Mouse (Mus musculus) frontal cortex, adult 2 months (tissue): ENCODE measurements around the gene Fgfr2. TPM values are rescaled to one million over a fixed set of nuclear protein-coding genes. Genes with fewer than 3 reads are reported as not detected.

Experiments
- DNase-seq, 2 experiments: peaks; one replicate each; pipeline ENCODE4 v3.0.0; 2022; ENCODE audit warnings: low spot score in 1 of 2; ENCODE audit errors: extremely low spot score in 1 of 2
- polyA plus RNA-seq: library from polyadenylated mRNA; depleted of rRNA; stranded (reverse); fragments of >200 nt; gene quantifications from 2 replicates; pipeline ENCODE4 v1.2.3, GENCODE M21; 2012

Fgfr2 gene
- polyA plus RNA-seq, 1 experiment = 69.6 TPM

DNA sequence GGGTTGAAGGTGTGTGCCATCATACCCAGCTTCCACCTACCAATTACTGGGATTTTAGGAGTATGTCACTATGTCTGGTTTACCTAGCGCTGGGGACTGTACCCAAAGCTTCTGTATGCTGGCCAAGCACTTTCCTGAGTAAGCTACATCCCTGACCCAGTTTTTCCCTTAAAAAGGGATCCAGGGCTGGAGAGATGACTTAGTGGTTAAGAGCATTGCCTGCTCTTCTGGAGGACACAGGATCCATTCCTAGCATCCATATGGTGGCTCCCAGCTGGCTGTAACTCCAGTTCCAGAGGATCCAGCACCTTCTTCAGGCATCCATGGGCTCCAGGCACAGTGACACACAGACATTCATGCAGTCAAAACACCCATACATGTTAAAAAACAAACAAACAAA is 476.6 kb downstream of the Fgfr2 start:
- no peak for DNase-seq

DNA sequence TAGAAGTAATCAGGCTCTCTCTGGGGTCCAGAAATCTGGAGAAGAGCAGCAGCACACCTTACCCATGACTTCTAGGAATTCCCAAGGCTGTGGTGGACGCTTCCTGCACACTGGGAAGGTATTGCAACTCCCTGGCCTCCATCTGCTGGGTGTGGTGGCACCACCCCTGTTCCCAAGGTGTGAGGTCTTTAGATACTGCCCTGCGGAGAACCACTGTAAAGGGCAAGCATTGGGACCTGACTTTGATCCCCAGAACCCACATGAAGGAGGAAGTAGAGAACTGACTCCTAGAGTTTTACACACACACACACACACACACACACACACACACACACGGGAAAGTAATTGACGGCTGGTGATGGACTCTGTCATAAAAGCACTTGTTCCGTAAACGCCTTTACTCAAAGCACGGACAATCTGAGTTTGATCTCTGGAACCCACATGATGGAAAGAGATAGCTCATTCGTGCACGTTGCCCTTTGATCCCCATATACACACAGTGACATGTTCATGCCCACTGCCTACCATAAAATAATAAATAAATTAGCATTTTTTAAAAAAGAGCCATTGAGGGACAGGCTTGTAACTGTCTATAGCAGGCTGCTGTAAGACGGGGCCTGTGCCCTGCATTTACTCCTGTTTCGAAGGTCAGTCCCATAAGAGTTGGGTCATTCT is 478.4 kb downstream of the Fgfr2 start:
- DNase-seq = no peak

DNA sequence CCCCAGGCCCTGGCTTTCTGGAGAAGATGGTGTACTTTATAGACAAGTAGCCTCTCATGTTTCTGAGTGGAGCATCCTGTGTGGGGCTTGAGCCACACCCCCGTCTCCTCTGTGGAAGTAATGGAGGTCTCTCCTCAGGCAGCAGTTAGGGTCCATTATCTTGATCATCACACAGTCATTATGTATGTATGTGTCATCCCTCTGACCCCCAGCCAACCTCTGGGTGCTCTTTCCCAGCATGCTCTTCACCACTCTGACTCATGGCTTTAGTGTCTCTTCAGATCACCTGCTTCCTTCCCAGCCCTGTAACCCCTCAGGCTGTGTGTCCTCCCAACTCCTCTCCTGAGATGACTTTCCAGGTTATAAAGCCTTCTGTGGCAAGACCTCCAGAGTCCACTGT is 481.5 kb downstream of the Fgfr2 start:
- no peak for DNase-seq

DNA sequence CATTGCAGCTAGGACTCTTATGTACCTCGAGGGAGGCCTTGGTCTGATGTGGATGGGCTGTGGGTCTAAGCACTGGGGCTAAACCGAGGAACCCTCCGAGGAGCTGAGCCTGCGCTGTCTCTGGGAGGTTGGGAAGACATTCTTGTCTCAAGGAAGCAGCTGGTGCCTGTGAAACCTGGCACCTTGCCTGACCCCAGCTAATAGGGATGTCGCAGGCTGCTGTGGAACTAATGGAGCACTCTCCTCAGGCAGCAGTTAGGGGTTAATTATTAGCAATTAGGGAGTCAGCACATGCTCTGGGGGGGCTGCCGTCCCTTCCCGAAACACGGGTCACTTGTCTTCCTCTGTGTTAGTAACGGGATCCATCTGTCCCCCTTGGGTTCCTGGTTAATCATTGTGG is 482.2 kb downstream of the Fgfr2 start:
- DNase-seq = no peak

DNA sequence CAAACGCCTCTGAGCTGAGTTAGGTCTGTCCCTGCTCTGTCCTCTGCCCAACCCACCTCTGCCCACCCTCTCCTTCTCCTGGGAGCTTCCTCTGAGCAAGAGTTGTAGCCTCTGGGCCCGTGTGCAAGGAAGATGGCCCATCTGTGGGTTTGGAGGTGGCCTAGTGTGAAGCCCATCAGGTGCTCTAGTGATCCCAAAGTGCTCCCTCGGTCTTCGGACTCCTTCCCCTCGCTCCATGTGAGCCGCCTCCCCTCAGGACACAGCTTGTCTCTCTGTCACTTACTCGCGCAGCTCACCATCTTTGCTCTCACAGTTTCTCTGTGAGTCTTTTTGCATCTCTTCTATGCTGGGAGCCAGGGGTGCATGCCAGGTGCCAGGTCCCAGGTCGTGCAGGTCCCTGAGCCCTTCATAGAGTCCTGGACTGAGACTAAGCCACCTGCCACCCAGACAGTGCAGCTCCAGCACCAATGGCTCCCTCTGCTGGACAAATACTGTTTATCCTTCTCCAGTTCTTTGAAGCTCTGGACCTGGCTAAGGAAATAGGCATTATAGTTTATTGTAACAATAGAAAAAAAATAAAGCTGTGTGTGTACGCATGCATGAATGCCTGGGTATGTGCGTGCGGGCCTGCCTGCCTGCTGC is 484.6 kb downstream of the Fgfr2 start:
- DNase-seq = peak in 1 of 2 experiments; percentile 86

DNA sequence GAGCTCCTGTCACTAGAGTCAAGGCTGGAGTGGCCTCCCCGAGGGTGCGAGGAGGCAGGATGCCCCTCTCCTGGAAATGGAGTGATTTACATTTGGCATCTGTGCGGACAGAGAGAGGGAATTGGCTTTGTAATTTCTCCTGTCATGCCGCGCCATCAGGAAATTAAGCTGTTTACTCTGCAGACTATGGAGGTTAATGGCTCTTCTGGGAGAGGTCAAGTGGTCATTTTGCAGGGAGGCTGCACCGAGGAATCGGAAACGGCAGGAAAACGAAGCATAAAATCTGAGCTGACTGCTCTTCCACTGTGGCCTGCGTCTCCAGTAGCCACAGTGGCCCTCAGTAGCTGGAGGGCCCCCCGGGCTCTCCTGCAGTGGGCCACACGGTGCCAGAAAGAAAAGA is 485.9 kb downstream of the Fgfr2 start:
- DNase-seq = no peak

DNA sequence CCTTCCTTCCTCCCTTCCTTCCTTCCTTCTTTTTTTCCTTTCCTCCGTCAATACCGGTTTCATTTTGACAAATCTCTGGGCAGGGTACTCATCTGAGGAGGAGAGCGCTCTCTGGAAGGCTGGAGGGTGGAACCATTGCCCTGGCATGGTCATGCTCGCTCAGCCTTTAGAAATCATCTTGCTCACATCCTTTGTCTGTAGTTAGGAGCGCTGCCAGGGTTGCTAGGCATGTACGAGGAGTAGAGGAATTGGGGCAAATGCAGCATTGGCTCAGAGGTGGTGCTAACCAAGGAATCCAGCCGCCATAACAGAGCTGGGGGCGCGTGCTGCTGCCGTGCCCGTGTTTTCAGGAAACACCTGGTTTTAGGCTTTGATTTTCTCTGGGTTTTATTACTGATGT is 491.8 kb downstream of the Fgfr2 start:
- DNase-seq = peak in 1 of 2 experiments; percentile 73

DNA sequence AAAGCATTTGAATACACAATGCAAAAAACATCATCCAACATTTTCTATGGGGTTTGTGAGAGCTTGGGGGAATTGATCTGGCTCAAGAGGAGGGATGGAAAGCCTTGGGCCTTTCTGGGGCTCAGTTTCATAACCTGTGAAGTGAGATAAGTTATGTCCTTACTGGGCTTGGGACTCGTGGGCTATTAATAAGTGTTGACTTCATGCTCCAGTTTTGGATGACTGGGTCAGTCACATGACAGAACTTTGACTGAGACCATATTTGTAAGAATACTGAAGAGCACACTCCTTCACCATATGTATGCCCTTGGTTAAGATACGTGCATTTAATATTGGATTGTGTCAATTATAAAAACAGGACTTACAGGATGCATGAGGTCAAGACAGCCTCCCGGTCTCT is 495.7 kb downstream of the Fgfr2 start:
- no peak for DNase-seq

DNA sequence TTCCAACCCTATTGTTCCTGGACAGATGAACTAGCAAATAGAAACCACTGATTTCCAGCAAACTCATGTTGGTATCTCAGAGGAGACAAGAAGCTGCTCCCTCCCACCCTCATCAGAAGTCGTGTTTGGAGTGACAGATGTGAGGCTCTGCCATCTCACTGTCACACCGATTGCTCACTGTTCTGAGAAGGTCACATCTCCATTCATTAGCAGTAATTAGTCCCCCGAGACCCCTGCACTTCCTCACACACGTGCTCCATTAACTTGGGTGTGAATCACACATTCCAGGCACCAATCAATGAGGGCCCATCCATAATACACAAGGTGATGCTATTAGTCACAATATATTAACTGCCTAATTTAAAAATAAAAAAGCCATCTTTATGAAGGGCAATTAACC is 497.0 kb downstream of the Fgfr2 start:
- DNase-seq = no peak

DNA sequence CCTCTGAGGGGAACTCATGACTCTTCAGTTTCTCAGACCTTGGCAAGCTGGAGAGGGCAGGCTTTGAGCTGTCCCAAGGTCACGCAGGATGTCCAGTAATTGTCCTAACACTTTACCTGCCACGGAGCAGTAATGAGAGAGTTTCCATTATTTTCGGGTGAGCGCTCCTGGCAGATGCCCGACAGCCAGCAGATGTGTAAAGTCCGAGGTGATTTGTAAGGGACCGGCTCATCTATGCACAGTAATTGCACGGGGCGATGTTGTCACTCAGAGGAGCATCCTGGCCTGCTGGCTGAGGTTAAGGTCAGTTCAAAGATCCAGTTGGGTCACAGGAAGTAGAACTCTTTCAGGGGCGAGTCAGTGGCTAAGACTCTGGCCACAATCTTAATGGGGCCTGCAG is 499.0 kb downstream of the Fgfr2 start:
- DNase-seq = no peak

DNA sequence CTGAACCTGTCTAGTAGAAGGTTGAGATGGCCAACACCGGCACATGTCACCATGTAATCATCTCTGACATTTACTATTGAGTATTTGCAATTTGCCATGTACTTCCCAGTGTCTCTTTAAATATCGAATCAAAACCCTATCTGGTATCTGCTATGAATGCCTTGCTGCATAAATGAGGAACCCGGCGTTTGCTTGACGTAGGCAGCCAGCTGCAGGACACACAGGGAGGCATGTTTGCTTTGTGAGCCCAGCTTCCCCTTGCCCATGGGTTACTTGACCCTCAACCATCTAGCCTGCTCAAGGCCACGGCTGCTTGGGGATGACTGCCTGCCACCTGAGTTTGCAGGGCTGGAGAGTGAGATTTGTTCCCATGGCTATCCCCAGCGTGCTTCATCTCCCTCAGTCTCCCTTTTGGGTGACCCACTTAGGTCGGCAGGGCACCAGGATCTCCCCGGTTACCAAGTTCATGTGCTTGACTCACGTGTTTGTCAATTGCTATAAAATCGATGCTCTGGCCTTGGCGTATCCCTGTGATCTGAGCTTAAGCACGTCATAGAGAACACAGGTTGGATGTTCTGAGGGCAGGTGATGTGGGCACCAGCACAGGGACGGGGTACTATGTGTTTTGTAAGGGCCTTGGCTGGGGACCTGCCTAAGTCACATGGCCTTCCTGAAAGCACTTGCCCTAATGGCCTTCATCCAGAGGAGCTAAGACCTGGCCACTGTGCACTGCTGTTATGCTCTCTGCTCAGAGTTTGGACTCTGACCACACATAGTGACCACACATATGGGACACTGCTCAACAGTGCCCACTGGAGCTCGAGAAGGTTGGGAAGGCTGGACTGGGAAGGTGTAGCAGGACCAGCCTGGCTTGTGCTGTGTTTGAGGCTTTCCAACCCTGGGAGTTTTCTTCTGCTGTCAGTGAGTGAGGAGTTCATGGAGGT is 502.9 kb downstream of the Fgfr2 start:
- DNase-seq = no peak

DNA sequence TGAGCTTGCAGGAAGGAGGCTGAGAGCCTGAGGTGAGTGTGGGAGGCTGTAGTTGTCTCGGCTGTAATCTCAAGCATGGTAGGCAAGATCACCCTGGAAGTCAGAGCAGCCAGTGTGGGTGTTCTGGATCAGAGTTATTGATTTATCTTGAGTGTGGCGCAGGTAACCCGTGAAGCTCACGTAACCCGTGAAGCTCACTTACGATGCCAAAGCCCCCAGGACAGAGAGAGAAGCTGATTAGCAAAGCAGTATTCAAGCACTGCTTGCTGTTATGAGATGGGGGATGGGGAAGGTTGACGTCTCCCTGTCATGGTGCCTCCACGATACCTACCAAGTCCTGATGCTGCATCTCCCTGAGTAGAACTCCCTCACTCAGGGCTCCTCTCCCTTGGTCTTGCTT is 503.6 kb downstream of the Fgfr2 start:
- no peak for DNase-seq

DNA sequence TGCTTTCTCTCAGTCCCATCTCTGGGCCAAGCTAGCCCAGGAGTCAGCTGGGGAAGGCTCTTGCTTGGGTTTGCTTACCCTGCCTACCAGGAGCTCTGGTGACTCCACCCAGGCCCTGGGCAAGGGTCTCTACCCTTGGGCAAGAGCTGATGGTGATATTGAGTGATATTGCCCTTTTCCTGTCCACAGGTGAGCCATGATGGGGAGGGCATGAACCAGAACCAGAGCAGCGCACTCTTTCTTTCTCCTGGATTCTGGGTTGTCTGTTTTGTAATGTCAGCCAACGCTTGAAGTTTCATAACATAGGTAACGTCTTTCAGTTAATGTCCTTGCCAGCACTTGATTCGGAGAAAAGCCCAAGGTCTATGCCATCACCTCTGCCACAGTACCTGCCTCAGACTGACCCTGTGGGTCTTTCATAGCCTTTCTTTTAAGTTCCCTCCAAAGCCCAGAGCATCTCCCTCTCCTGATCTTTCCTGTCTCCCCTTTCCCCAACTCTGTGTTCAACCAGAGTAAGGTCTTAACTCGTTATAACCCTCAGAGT is 506.1 kb downstream of the Fgfr2 start:
- no peak for DNase-seq

DNA sequence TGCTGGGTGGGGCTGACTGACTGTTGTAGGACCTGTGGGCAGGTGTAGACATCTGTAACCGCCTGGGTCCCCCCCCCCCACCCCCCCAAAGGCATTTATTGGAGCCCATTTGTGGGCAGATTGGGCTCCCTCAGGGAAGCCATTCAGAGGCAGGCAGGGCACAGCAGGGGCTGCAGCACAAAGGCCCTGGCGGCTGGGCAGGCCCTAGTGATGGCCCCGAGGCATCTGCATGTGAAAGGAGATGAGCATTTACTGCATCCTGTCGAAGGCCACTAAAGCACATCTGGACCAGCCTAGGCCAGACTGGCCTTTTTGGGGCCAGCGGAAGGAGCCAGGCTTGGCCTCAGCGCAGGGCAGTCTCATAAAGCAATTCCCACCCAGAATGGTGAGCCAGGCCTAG is 506.8 kb downstream of the Fgfr2 start:
- no peak for DNase-seq

DNA sequence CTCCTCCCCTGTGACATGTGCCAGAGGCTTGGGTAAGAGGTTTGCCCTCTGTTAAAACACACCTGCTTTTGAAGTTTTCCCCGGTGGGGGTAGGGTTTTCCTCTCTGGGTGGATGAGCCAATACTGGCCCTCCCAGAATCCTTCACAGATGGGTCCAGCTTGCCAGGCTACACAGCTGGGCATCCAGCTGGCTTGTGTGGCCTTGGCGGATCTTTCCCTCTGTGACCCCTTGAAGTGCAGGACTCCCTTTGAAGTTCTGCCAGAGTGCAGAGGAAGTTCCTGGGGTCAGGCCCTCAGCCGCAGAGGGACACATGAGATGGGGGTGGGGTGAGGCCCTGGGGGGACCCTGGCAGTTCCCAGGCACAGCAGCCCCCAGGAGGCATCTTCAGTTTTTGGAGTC is 507.8 kb downstream of the Fgfr2 start:
- no peak for DNase-seq

DNA sequence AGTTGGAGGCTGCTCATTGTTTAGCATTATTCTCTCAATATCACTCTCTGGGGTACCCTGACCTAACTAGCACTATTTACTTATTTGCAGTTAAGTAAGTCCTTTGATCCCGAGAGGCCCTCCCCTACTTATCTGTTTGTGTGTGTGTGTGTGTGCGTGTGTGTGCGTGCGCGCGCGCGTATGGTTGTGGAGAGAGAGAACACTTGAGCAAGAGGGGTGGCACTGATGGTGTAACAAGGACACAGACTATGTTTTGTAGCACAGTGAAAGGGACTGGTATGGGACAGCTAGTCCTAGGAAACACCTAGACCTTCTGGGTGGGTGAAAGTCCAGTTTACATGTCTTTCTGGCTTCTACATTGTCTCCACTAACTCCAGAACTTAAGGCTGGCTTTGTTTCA is 511.6 kb downstream of the Fgfr2 start:
- no peak for DNase-seq

DNA sequence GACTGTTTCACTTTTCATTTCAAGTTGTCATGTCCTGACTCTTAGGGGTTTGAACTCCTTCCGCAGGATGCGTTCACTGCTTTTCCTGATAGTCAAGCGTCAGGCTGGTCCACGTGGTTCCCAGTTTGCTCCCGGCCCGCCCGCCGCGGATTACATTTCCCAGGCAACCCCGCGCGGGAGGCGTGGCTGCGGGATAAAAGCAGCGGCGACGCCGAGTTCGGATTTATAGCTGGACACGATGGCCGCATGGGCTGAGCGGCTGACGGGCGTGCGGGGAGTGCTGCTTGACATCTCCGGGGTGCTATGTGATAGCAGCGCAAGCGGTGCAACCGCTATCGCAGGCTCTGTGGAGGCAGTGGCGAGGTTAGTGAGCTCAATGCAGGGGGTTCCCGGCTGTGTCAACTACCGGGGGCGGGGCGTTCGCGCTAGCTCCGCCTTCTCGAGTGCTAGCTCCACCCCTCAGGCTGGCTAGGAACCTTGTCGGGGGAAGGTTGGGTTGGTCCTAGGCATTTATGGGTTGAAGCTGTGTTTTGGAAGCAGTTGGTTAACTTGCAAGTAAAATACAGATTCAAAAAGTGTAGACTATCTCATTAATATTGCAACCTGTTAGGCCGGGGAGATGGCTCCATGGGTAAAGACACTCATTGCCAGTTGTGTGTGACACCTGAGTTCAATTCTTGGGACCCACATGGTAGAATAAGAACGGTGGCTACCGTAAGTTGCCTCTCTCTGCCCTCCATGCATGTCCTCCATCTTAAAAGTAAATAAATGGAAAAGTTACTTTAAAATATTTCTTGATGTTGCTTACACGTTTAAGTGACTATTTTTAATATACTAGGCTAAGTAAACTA is 512.5 kb downstream of the Fgfr2 start, which contains the start of gene Lhpp:
TSS of gene Lhpp (plus strand) at position 171 of the 851 bp plus-strand sequence.
- peak; percentile 10 to 80 for DNase-seq

DNA sequence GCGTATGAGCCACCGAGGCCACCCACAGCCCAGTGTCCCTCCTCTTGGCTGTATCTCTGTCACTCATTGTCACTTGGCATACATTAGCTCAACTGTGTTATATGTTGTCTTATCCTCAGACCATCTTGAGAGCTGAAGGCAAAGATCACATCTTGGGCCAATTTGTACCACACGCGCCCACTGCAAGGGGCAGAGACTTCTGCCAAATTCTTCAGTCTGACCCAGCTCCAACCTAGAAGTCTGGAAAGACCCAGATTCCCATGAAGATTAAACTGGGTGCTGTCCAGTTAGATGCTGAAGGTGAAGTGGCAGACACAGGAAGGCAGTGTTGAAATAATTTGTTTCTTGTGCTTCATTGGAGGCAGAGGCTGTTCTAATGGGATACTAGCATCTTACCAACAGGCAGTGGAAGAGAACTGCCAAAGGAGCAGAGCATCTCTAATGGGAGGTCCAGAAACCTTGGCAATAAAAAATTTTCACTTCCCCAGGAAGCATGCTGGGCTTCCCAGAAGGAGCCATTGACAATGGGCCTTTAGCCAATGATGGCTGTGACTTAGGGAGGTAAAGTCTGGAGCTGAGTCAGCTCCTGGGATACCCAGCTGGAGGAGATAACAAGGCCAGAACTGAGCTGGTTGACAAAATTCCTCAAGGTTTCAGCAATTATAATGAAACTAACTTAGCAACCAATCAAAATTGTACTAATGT is 514.7 kb downstream of the Fgfr2 start:
- no peak for DNase-seq

DNA sequence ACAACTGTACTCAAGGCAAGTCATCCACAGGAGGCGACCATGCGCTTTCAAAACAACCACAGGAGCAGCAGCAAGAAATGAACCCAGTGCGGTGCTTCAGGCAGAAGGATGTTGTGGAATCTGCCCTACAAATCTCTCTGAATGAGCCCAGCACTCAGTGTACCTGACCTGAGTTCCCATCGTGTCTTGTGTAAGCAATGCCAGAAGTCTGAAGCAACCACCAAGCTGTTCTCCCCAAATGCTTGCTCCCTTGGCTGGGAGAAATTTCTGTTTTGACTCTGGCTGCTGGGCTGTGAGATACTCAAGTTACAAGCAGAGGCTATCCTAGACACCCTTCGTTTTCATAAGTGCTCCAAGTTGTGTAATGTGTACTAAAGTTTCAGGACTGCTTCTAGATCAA is 517.5 kb downstream of the Fgfr2 start:
- no peak for DNase-seq

DNA sequence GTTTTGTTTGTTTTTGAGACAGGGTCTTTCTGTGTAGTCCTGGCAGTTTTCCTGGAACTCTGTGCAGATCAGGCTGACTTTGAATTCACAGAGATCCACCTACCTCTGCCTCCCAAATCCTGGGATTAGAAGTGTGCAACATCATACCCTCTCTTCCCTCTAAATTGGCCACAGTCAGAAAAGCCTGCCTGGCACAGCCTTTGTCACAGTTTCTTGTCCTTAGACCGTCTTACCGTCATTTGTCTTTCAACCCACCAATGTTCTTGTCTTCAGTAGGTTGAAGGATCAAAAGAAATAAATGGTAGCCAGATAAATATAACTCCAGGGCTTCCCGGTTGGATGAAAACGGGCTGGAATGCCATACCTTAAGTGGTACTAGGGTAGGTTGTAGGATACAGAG is 518.4 kb downstream of the Fgfr2 start:
- no peak for DNase-seq
